Mouse (Mus musculus): ENCODE data around the gene Rusc2. TPM values are rescaled to one million over a fixed set of nuclear protein-coding genes. Genes with fewer than 3 reads are reported as not detected.

Rusc2 gene
- polyA plus RNA-seq, 1 experiment from 2014 or later: 82.7 TPM

DNA sequence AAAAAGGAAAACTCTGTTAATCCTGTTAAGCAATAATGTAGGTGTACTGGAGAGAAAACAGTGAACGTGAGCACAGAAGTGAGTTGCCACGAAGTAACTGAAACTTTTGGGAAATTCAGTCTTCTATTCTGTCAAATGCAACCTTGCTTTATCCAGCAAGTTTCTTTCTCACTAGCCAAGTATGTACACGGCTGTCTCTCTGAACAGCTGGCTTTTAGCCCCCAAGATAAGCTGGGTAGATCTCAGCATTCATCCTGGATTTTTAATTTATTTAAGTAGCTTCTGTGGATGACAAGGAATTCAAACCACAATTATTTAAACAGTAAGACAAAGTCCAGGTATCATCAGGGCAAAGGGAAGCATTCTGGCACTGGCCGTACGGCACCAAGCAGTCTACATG is 14.5 kb upstream of the Rusc2 start:
- Histone ChIP-seq H3K4me1 (no peaks in the 10 kb centered on the region), H3K4me3 (replicated peaks) (no peak overlapping the region), H3K36me3 (no peaks in the 10 kb centered on the region), H3K27ac (replicated peaks) (no peak overlapping the region), H3K4me2 (no peak overlapping the region), H3K9ac (replicated peaks) (no peak overlapping the region), H3K9me3 (replicated peaks) (no peaks in the 10 kb centered on the region), H3K27me3 (replicated peaks) (no peaks in the 10 kb centered on the region)
- no peak for ATAC-seq (ENCODE audit: low FRiP score)
- WGBS: 94% methylated on average over 5 of the region's 5 CpGs

DNA sequence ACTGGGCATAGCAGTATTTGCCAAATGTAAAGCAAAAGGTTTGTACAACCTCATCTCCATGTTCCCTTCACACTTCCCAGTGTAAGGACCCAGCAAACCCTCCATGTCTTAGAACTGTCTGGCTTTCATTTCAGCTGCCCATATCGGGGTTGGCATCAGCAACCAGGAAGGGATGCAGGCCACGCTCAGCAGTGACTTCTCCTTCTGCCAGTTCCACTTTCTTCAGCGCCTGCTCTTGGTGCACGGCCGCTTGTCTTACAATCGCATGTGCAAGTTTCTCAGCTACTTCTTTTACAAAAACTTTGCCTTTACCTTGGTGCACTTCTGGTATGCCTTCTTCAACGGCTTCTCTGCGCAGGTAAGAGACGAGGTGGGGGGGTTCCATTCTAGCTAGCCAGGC is 14.0 kb upstream of the Rusc2 start:
- no peak for ATAC-seq (ENCODE audit: low FRiP score)
- no peak overlapping the region for H3K4me3 ChIP-seq (replicated peaks)
- H3K4me1 ChIP-seq: no peaks in the 10 kb centered on the region
- no peak overlapping the region for H3K27ac ChIP-seq (replicated peaks)
- no peak overlapping the region for H3K9ac ChIP-seq (replicated peaks)
- H3K9me3 ChIP-seq (replicated peaks): no peaks in the 10 kb centered on the region
- no peak overlapping the region for H3K4me2 ChIP-seq
- 92% methylated on average over 9 of the region's 9 CpGs for WGBS
- H3K36me3 ChIP-seq: no peaks in the 10 kb centered on the region
- no peaks in the 10 kb centered on the region for H3K27me3 ChIP-seq (replicated peaks)

DNA sequence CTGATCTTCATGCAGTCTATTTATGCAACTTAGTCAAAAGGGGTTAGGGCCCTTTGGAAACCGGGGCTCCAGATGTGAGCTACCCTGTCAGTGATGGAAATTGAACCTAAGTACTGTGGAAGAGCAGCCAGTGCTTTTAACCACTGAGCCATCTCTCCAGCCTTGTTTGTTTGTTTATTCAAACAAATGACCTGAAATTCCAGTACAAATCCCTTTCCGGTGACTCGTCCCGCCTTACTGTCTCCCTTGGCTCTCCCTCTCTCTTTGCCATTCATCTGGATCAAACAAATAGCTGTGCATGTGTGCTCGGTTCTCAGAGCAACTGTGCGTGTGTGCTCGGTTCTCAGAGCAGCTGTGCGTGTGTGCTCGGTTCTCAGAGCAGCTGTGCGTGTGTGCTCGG is 10.4 kb upstream of the Rusc2 start:
- ATAC-seq (ENCODE audit: low FRiP score): no peak

DNA sequence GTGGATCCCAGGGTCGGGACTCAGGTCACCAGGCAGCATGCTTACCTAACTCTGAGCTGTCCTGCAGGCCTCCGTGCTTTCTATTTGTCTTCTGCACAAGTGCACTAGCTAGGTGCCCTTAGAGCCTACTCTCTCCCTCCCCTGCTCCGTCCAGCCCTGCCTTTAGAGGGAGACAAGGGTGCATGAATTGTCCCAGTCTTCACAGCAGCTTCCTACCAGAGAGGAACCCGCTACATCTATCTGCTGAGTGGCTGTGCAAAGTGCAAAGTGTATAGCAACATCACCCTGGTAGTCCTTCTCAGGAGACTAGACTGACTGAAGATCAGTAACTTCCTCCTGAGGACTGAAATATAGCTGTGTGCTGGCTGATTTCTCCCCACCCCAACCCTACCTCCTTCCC is 9.6 kb upstream of the Rusc2 start:
- H3K4me3 ChIP-seq (replicated peaks): no peak overlapping the region
- no peaks in the 10 kb centered on the region for H3K36me3 ChIP-seq
- no peak overlapping the region for H3K27ac ChIP-seq (replicated peaks)
- no peaks in the 10 kb centered on the region for H3K27me3 ChIP-seq (replicated peaks)
- WGBS: 68% methylated on average over 4 of the region's 4 CpGs
- H3K9ac ChIP-seq (replicated peaks): no peak overlapping the region
- H3K4me1 ChIP-seq: no peaks in the 10 kb centered on the region
- H3K9me3 ChIP-seq (replicated peaks): no peaks in the 10 kb centered on the region
- ATAC-seq (ENCODE audit: low FRiP score): no peak
- H3K4me2 ChIP-seq: no peak overlapping the region

More for the DNA sequence above, 10.4 kb upstream of the Rusc2 start:
- H3K4me3 ChIP-seq (replicated peaks): no peak overlapping the region
- no peaks in the 10 kb centered on the region for H3K36me3 ChIP-seq
- no peak overlapping the region for H3K27ac ChIP-seq (replicated peaks)
- no peaks in the 10 kb centered on the region for H3K27me3 ChIP-seq (replicated peaks)
- H3K4me2 ChIP-seq: no peak overlapping the region
- H3K9me3 ChIP-seq (replicated peaks): no peaks in the 10 kb centered on the region
- no peak overlapping the region for H3K9ac ChIP-seq (replicated peaks)
- H3K4me1 ChIP-seq: no peaks in the 10 kb centered on the region
- 74% methylated on average over 11 of the region's 11 CpGs for WGBS

DNA sequence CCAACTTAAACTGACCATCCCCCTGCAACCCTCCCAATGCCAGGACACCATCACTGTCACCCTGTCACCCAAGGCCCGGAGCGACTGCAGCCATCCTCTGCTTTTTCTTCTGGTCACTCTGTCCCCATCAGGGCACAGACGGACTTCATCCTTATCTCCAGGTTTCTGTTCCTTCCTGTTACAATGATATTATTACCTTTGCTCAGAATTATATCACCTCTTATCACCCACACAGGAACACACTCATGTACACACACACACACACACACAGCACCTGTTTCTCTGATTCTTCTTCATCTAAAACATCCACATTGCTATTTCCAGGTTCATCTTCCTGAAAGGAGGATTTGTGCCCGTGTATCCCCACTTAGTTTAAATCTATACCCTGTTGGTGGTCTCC is 7.5 kb upstream of the Rusc2 start:
- Histone ChIP-seq H3K9me3 (replicated peaks) (no peaks in the 10 kb centered on the region), H3K36me3 (no peaks in the 10 kb centered on the region), H3K4me2 (no peak overlapping the region), H3K9ac (replicated peaks) (no peak overlapping the region), H3K27ac (replicated peaks) (no peak overlapping the region), H3K4me3 (replicated peaks) (no peak overlapping the region), H3K27me3 (replicated peaks) (no peaks in the 10 kb centered on the region), H3K4me1 (no peaks in the 10 kb centered on the region)
- 90% methylated on average over 4 of the region's 4 CpGs for WGBS
- no peak for ATAC-seq (ENCODE audit: low FRiP score)

DNA sequence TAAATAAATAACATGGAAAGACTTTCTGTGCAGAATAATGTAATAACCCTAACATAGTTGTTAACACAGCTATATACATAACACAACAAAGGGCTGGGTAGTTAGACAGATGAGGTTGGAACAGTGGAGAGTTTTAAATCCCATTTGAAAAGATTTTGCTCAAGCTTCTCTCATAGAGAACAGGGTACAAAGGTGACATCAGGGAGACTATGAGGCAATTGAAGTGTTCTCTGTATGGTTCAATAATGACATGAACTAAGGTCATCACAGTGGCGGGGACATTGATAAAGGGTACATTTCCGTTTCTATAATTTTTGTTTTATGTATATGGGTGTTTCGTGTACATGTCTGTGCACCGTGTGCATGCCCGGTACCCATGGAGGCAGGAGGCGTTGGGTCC is 2.2 kb upstream of the Rusc2 start:
- H3K27ac ChIP-seq (replicated peaks): no peak overlapping the region
- H3K9ac ChIP-seq (replicated peaks): no peak overlapping the region
- H3K4me3 ChIP-seq (replicated peaks): no peak overlapping the region
- no peak for ATAC-seq (ENCODE audit: low FRiP score)
- H3K4me2 ChIP-seq: no peak overlapping the region
- H3K27me3 ChIP-seq (replicated peaks): no peaks in the 10 kb centered on the region
- H3K36me3 ChIP-seq: no peaks in the 10 kb centered on the region
- 95% methylated on average over 6 of the region's 6 CpGs for WGBS
- peaks cover 33% of the 10 kb centered on the region for H3K4me1 ChIP-seq
- H3K9me3 ChIP-seq (replicated peaks): no peaks in the 10 kb centered on the region

DNA sequence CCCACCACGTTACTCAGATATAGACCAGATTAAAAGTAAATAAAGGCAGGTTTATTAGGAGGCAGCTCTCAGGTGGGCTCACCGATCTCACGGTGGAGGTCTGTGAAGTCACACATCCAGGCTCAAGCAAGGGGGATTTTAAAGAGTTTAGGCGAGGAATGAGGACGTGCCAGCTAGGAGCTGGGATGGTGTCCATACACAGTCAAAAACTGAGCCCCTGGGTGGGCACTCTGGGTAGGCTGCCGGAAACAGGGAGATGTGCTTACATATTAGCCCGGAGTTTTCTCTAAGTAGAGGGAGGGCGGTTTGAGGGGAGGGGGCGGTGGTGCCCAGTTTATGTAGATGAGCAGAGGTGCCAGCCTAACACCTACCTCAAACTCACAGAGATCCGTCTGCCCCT is 828 bp upstream of the Rusc2 start:
- 58% methylated on average over 10 of the region's 10 CpGs for WGBS
- H3K27ac ChIP-seq (replicated peaks): peak overlapping the region; percentile 89; the same call in 1 of the 2 replicates

DNA sequence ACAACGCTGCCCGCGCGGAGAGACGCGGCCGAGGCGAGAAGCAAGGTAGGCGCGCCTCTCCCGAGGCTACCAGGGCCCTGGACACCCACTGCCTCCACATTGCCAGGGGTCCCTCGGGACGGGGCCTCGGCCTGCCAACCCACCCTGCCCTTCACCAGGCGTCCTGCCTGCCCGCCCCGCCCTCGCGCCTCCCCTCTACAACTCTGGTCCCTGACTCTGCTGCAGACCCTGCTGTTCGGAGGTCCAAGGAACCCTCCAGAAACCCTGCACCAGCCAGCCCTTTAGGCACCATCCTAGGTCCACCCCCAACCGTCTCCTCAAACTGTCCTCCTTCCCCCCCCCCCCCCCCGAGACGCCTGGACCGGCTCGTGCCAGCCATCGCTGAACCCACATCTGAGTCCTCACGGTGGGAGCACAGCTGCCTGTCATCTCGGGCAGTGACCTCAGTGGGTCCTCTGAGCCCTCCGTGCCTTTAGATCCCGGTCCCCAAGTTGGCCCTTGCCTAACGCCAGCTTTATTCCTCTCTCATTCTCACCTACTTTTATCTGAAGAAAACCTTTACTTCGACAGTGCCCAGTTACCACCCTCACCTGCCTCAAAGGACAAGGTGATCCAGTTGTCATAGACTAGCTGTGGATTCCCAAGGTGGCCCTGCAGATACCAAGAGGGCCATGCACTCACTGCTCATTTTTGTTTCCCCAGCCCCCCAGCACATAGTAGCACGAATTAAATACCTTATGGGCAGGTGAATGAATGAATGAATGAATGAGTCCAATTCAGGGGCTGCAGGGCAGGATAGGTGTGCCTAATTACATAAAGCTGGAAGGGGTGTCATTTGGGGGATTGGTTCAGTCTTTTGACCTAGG is 609 bp downstream of the Rusc2 start:
- Histone ChIP-seq H3K27ac (replicated peaks) (peak overlapping the region; percentile 89), H3K36me3 (no peaks in the 10 kb centered on the region), H3K9me3 (replicated peaks) (no peaks in the 10 kb centered on the region), H3K4me1 (peaks cover 38% of the 10 kb centered on the region), H3K4me3 (replicated peaks) (peak overlapping the region; percentile 86), H3K27me3 (replicated peaks) (no peaks in the 10 kb centered on the region), H3K4me2 (peak overlapping the region; percentile 88), H3K9ac (replicated peaks) (peak overlapping the region; percentile 93)
- ATAC-seq (ENCODE audit: low FRiP score): peak; percentile 83
- 5% methylated on average over 24 of the region's 33 CpGs for WGBS

More for the DNA sequence above, 828 bp upstream of the Rusc2 start:
- peak; percentile 4; the same call in 1 of the 2 replicates for ATAC-seq (ENCODE audit: low FRiP score)
- Histone ChIP-seq H3K4me3 (replicated peaks) (peak overlapping the region; percentile 86), H3K4me2 (peak overlapping the region; percentile 88), H3K27me3 (replicated peaks) (no peaks in the 10 kb centered on the region), H3K9ac (replicated peaks) (peak overlapping the region; percentile 93), H3K4me1 (peaks cover 38% of the 10 kb centered on the region), H3K9me3 (replicated peaks) (no peaks in the 10 kb centered on the region), H3K36me3 (no peaks in the 10 kb centered on the region)

DNA sequence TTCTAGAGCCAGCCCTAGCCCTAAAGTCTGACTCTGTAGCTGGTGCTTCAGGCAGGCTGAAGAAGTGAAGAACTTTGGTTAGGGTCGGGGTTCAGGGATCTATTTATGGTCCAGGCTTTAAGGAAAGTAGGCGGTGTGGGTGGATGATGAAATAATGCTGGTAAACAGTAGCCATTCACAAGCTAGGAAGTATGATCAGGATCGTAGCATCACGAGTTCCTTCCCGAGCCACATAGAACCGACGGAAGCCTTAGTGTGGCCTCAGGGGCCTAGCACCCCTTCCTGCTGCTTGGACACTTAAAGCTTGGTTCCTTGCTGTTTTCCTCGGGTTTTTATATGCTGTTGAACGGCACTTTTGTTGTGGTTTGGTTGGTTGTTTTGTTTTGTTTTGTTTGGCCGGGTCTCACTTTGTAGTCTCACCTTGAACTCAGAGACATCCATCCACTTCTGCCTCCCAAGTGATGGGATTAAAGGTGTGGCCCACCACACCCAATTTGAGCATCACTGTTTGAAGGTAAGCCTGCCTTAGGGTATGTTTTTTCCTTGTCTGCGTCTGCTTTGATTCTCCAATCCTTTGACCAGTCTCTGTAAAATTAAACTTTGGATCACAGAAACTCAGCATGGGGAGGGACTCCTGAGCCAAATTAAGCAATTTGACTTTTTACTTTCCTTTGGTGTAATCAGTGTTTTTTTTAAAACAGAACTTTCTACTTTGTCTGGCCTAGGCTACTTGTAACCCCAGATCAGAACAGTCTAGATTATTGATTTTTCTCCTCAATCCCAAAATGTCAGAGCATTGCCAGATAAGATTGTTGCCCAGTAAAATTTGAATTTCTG is 1.7 kb downstream of the Rusc2 start:
- Histone ChIP-seq H3K4me1 (peaks cover 38% of the 10 kb centered on the region), H3K9me3 (replicated peaks) (no peaks in the 10 kb centered on the region)

DNA sequence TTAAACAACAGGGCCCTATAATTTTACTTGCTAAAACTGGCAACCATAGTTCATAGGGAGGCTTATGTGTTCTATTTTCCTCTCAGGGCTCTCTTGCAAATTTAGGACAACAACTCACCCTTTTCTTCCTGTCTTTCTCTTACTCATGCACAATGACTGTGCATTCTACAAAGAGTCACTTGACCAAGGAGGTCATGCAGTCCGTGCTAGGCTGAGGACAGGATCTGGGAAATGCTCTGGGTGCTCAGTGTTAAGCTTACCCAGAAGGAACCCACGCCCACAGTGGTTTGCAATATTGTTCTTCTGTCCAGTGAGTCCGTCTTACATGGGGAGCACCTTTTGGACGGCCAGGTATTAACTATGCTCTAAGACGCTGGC is 2.3 kb downstream of the Rusc2 start:
- no peak for ATAC-seq (ENCODE audit: low FRiP score)
- whole genome bisulfite sequencing: 89% methylated on average over 5 of the region's 5 CpGs

More for the DNA sequence above, 1.7 kb downstream of the Rusc2 start:
- Histone ChIP-seq H3K9ac (replicated peaks) (peak overlapping the region; percentile 93), H3K4me2 (peak overlapping the region; percentile 88), H3K27me3 (replicated peaks) (no peaks in the 10 kb centered on the region), H3K27ac (replicated peaks) (0 out of 2 replicates have a peak overlapping the region, but pooled peaks have one; percentile 9), H3K4me3 (replicated peaks) (peak overlapping the region; percentile 86), H3K36me3 (no peaks in the 10 kb centered on the region)
- 64% methylated on average over 11 of the region's 11 CpGs for WGBS
- ATAC-seq (ENCODE audit: low FRiP score): no peak

DNA sequence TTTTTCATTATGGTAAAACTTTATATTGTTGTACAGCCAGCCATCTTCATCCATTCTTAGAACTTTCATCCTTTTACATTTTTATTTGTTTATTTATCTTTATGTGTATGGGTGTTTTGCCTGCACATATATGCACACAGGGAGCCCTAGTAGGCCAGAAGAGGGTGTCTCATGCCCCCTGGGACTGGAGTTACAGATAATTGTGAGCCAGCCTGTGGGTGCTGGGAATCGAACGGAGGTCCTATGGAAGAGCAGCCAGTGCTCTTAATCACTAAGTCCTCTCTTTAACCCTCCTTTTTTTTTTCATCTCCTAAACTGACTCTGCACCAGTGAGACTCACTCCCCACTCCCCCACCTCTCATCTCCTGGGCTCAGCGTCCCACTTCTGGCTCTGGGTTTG is 2.8 kb downstream of the Rusc2 start:
- 94% methylated on average over 3 of the region's 3 CpGs for WGBS

More for the DNA sequence above, 2.3 kb downstream of the Rusc2 start:
- Histone ChIP-seq H3K4me2 (peak overlapping the region; percentile 88), H3K36me3 (no peaks in the 10 kb centered on the region), H3K4me3 (replicated peaks) (0 out of 2 replicates have a peak overlapping the region, but pooled peaks have one; percentile 86), H3K9ac (replicated peaks) (no peak overlapping the region), H3K4me1 (peaks cover 38% of the 10 kb centered on the region), H3K27me3 (replicated peaks) (no peaks in the 10 kb centered on the region), H3K27ac (replicated peaks) (no peak overlapping the region), H3K9me3 (replicated peaks) (no peaks in the 10 kb centered on the region)

DNA sequence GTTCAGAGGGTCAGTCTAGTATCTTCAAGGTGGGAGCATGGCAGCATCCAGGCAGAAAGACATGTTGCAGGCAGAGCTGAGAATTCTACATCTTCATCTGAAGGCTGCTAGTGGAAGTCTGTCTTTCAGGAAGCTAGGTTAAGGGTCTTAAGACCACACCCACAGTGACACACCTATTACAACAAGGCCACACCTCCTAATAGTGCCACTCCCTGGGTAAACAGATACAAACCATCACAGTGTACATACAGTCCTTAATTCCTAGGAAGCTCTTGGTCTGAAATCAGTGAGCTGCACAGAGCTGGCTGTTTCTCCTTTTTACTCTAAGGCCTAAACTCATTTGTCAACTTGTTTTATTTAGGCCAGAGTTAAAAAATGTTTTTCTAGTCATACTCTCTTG is 5.2 kb downstream of the Rusc2 start:
- Histone ChIP-seq H3K27ac (replicated peaks) (no peak overlapping the region), H3K9me3 (replicated peaks) (no peaks in the 10 kb centered on the region), H3K4me1 (peaks cover 29% of the 10 kb centered on the region), H3K4me3 (replicated peaks) (no peak overlapping the region), H3K9ac (replicated peaks) (no peak overlapping the region), H3K27me3 (replicated peaks) (no peaks in the 10 kb centered on the region), H3K4me2 (no peak overlapping the region), H3K36me3 (no peaks in the 10 kb centered on the region)
- no peak for ATAC-seq (ENCODE audit: low FRiP score)

More for the DNA sequence above, 2.8 kb downstream of the Rusc2 start:
- H3K4me1 ChIP-seq: peaks cover 38% of the 10 kb centered on the region
- ATAC-seq (ENCODE audit: low FRiP score): no peak
- no peaks in the 10 kb centered on the region for H3K36me3 ChIP-seq
- H3K4me3 ChIP-seq (replicated peaks): no peak overlapping the region
- H3K9ac ChIP-seq (replicated peaks): no peak overlapping the region
- no peak overlapping the region for H3K27ac ChIP-seq (replicated peaks)
- H3K27me3 ChIP-seq (replicated peaks): no peaks in the 10 kb centered on the region
- no peaks in the 10 kb centered on the region for H3K9me3 ChIP-seq (replicated peaks)
- no peak overlapping the region for H3K4me2 ChIP-seq
